Comparison of ENCODE assay signal across 9 mouse cellular contexts in genomic region chr11:115946221-115946828, GRCm38 (mm10). TPM values are rescaled to one million over a fixed set of nuclear protein-coding genes. Genes with fewer than 3 reads are reported as not detected.
DNase-seq lines count a peak whose midpoint lies in the region; ATAC-seq and TF ChIP-seq lines count a peak whose summit lies in the region.
"Had no signal": no experiment of that assay in that cellular context is flagged by ENCODE, and none has a peak within 500 bp of the region (broad histone marks: within the 10 kb centered on the region; RNA-seq: fewer than 3 reads in every experiment).

No protein-coding gene starts in this region.

- no peak overlapping the region for H3K9ac ChIP-seq in embryonic facial prominence, embryonic 13.5 days
- H3K9ac ChIP-seq in intestine, embryonic 15.5 days = no peak overlapping the region
- H3K9ac ChIP-seq in intestine, postnatal 0 days (ENCODE audit: low read depth, low read length) = no peak overlapping the region
- H3K9ac ChIP-seq in kidney, postnatal 0 days (ENCODE audit: low read depth, low read length) = no peak overlapping the region
- H3K9ac ChIP-seq in liver, embryonic 11.5 days (ENCODE audit: low read depth, low read length) = no peak overlapping the region
- H3K9ac ChIP-seq: limb, embryonic 13.5 days had no signal

- TF ChIP-seq CTCF in intestine, postnatal 0 days (IDR thresholded peaks at IDR 0.05; ENCODE audit: low read depth) = no peak
- no peak for TF ChIP-seq CTCF in kidney, postnatal 0 days (IDR thresholded peaks at IDR 0.05; ENCODE audit: low read depth)

- H3K9me3 ChIP-seq in embryonic facial prominence, embryonic 13.5 days = no peaks in the 10 kb centered on the region
- no peaks in the 10 kb centered on the region for H3K9me3 ChIP-seq in embryonic facial prominence, embryonic 10.5 days
- H3K9me3 ChIP-seq in intestine, embryonic 15.5 days = no peaks in the 10 kb centered on the region
- H3K9me3 ChIP-seq in intestine, postnatal 0 days (ENCODE audit: control insufficient read depth) = no peaks in the 10 kb centered on the region
- H3K9me3 ChIP-seq in kidney, postnatal 0 days (replicated peaks; ENCODE audit: low read length) = no peaks in the 10 kb centered on the region
- no peaks in the 10 kb centered on the region for H3K9me3 ChIP-seq in liver, embryonic 11.5 days (ENCODE audit: control insufficient read depth, low read length)
- H3K9me3 ChIP-seq: limb, embryonic 13.5 days had no signal

- WGBS in embryonic facial prominence, embryonic 13.5 days = 80% methylated on average over 9 of the region's 9 CpGs
- WGBS in embryonic facial prominence, embryonic 10.5 days = 91% methylated on average over 9 of the region's 9 CpGs
- 80% methylated on average over 9 of the region's 9 CpGs for WGBS in intestine, embryonic 15.5 days
- WGBS in intestine, postnatal 0 days = 88% methylated on average over 9 of the region's 9 CpGs
- WGBS in kidney, postnatal 0 days = 80% methylated on average over 9 of the region's 9 CpGs
- 86% methylated on average over 9 of the region's 9 CpGs for WGBS in liver, embryonic 11.5 days

- no peak overlapping the region for H3K4me3 ChIP-seq in embryonic facial prominence, embryonic 13.5 days
- H3K4me3 ChIP-seq in embryonic facial prominence, embryonic 10.5 days = no peak overlapping the region
- no peak overlapping the region for H3K4me3 ChIP-seq in intestine, embryonic 15.5 days (replicated peaks)
- no peak overlapping the region for H3K4me3 ChIP-seq in intestine, postnatal 0 days (ENCODE audit: low read depth, low read length)
- no peak overlapping the region for H3K4me3 ChIP-seq in kidney, postnatal 0 days (replicated peaks; ENCODE audit: low read depth, low read length)
- H3K4me3 ChIP-seq in liver, embryonic 11.5 days (ENCODE audit: low read depth, low read length) = no peak overlapping the region
- H3K4me3 ChIP-seq: limb, embryonic 13.5 days had no signal

- no peaks in the 10 kb centered on the region for H3K4me1 ChIP-seq in embryonic facial prominence, embryonic 13.5 days
- no peaks in the 10 kb centered on the region for H3K4me1 ChIP-seq in embryonic facial prominence, embryonic 10.5 days
- H3K4me1 ChIP-seq in intestine, embryonic 15.5 days (replicated peaks) = no peaks in the 10 kb centered on the region
- no peaks in the 10 kb centered on the region for H3K4me1 ChIP-seq in intestine, postnatal 0 days (replicated peaks; ENCODE audit: control insufficient read depth, insufficient read depth, low read length)
- no peaks in the 10 kb centered on the region for H3K4me1 ChIP-seq in kidney, postnatal 0 days (replicated peaks; ENCODE audit: insufficient read depth, low read length)
- no peaks in the 10 kb centered on the region for H3K4me1 ChIP-seq in liver, embryonic 11.5 days (replicated peaks; ENCODE audit: control insufficient read depth, insufficient read depth, low read length)

- H3K27ac ChIP-seq in embryonic facial prominence, embryonic 13.5 days = peak overlapping the region; percentile 74
- H3K27ac ChIP-seq in embryonic facial prominence, embryonic 10.5 days (replicated peaks) = no peak overlapping the region
- H3K27ac ChIP-seq in intestine, embryonic 15.5 days = 0 out of 2 replicates have a peak overlapping the region, but pooled peaks have one; percentile 3
- no peak overlapping the region for H3K27ac ChIP-seq in intestine, postnatal 0 days (ENCODE audit: low read depth, low read length)
- 0 out of 2 replicates have a peak overlapping the region, but pooled peaks have one; percentile 19 for H3K27ac ChIP-seq in kidney, postnatal 0 days
- no peak overlapping the region for H3K27ac ChIP-seq in liver, embryonic 11.5 days (ENCODE audit: low read depth, low read length)

- H3K36me3 ChIP-seq in embryonic facial prominence, embryonic 13.5 days = peaks cover 85% of the 10 kb centered on the region
- H3K36me3 ChIP-seq in embryonic facial prominence, embryonic 10.5 days (replicated peaks) = peaks cover 100% of the 10 kb centered on the region
- peaks cover 22% of the 10 kb centered on the region for H3K36me3 ChIP-seq in intestine, embryonic 15.5 days
- H3K36me3 ChIP-seq in intestine, postnatal 0 days (ENCODE audit: control insufficient read depth, insufficient read depth) = peaks cover 62% of the 10 kb centered on the region
- H3K36me3 ChIP-seq in kidney, postnatal 0 days (ENCODE audit: insufficient read depth, low read length) = peaks cover 42% of the 10 kb centered on the region
- peaks cover 22% of the 10 kb centered on the region for H3K36me3 ChIP-seq in liver, embryonic 11.5 days (ENCODE audit: control insufficient read depth, insufficient read depth, low read length)

- no peak for ATAC-seq in embryonic facial prominence, embryonic 13.5 days (ENCODE audit: insufficient number of reproducible peaks, insufficient read depth, low FRiP score, low TSS enrichment, low read depth)
- no peak for ATAC-seq in intestine, embryonic 15.5 days
- ATAC-seq in intestine, postnatal 0 days = no peak
- ATAC-seq in kidney, postnatal 0 days (replicated peaks; ENCODE audit: low FRiP score, low read depth) = no peak
- no peak for ATAC-seq in liver, embryonic 11.5 days (replicated peaks; ENCODE audit: low FRiP score)

- no peaks in the 10 kb centered on the region for H3K27me3 ChIP-seq in embryonic facial prominence, embryonic 13.5 days
- no peaks in the 10 kb centered on the region for H3K27me3 ChIP-seq in embryonic facial prominence, embryonic 10.5 days (replicated peaks; ENCODE audit: low read depth, poor library complexity, severe bottlenecking)
- H3K27me3 ChIP-seq in intestine, embryonic 15.5 days (replicated peaks) = no peaks in the 10 kb centered on the region
- no peaks in the 10 kb centered on the region for H3K27me3 ChIP-seq in intestine, postnatal 0 days (replicated peaks; ENCODE audit: control insufficient read depth, insufficient read depth, low read length)
- no peaks in the 10 kb centered on the region for H3K27me3 ChIP-seq in kidney, postnatal 0 days (ENCODE audit: insufficient read depth, low read length)
- no peaks in the 10 kb centered on the region for H3K27me3 ChIP-seq in liver, embryonic 11.5 days (replicated peaks; ENCODE audit: control insufficient read depth, insufficient read depth, low read length)
- H3K27me3 ChIP-seq: limb, embryonic 13.5 days had no signal

- DNase-seq in embryonic facial prominence, embryonic 10.5 days (ENCODE audit: low spot score) = no peak
- DNase-seq in R1 (ENCODE audit: low read depth, low spot score) = peak; percentile 75
- DNase-seq in kidney, postnatal 0 days (ENCODE audit: low spot score) = no peak
- no peak for DNase-seq in MN1 (ENCODE audit: low spot score)
- no peak for DNase-seq in liver, embryonic 11.5 days (ENCODE audit: low spot score)

- H3K4me2 ChIP-seq in embryonic facial prominence, embryonic 13.5 days = no peak overlapping the region
- no peak overlapping the region for H3K4me2 ChIP-seq in intestine, embryonic 15.5 days (replicated peaks)
- no peak overlapping the region for H3K4me2 ChIP-seq in intestine, postnatal 0 days (replicated peaks; ENCODE audit: low read depth)
- H3K4me2 ChIP-seq in kidney, postnatal 0 days (ENCODE audit: low read length) = no peak overlapping the region
- no peak overlapping the region for H3K4me2 ChIP-seq in liver, embryonic 11.5 days
- H3K4me2 ChIP-seq: limb, embryonic 13.5 days had no signal

RNA-seq across cellular contexts. Expression of gene Recql5, which starts 13.0 kb away (rescaled TPM):
- 22.9 and 24.9 TPM in 2 replicates for polyA plus RNA-seq in embryonic facial prominence, embryonic 13.5 days (2015; fragmentation: Nextera tagmentation; extraction: Ambion mirVana)
- polyA plus RNA-seq in embryonic facial prominence, embryonic 10.5 days (2016; fragmentation: Nextera tagmentation; extraction: Ambion mirVana) = 27.9 and 30.7 TPM in 2 replicates
- polyA plus RNA-seq in intestine, embryonic 15.5 days (2015; fragmentation: Nextera tagmentation; extraction: Ambion mirVana) = 16.2 and 21.0 TPM in 2 replicates
- 6.8 and 8.2 TPM in 2 replicates for polyA plus RNA-seq in intestine, postnatal 0 days (2015; fragmentation: Nextera tagmentation; extraction: Ambion mirVana)
- polyA plus RNA-seq in kidney, postnatal 0 days (2015; fragmentation: Nextera tagmentation; extraction: Ambion mirVana) = 11.1 and 11.7 TPM in 2 replicates
- polyA plus RNA-seq in liver, embryonic 11.5 days (2014; fragmentation: Nextera tagmentation; extraction: Ambion mirVana) = 19.8 and 22.9 TPM in 2 replicates

RNA-seq across cellular contexts. Expression of gene Sap30bp, which starts 13.2 kb away (rescaled TPM):
- polyA plus RNA-seq in embryonic facial prominence, embryonic 13.5 days (2015; fragmentation: Nextera tagmentation; extraction: Ambion mirVana) = 47.0 and 53.9 TPM in 2 replicates
- polyA plus RNA-seq in embryonic facial prominence, embryonic 10.5 days (2016; fragmentation: Nextera tagmentation; extraction: Ambion mirVana) = 48.4 and 50.8 TPM in 2 replicates
- polyA plus RNA-seq in intestine, embryonic 15.5 days (2015; fragmentation: Nextera tagmentation; extraction: Ambion mirVana) = 31.6 and 38.2 TPM in 2 replicates
- 27.5 and 28.8 TPM in 2 replicates for polyA plus RNA-seq in intestine, postnatal 0 days (2015; fragmentation: Nextera tagmentation; extraction: Ambion mirVana)
- 37.2 and 40.1 TPM in 2 replicates for polyA plus RNA-seq in kidney, postnatal 0 days (2015; fragmentation: Nextera tagmentation; extraction: Ambion mirVana)
- 36.5 and 39.9 TPM in 2 replicates for polyA plus RNA-seq in liver, embryonic 11.5 days (2014; fragmentation: Nextera tagmentation; extraction: Ambion mirVana)

RNA-seq across cellular contexts. Expression of gene Itgb4, which starts 28.2 kb away (rescaled TPM):
- polyA plus RNA-seq in embryonic facial prominence, embryonic 13.5 days (2015; fragmentation: Nextera tagmentation; extraction: Ambion mirVana) = 11.2 and 11.6 TPM in 2 replicates
- 1.1 and 1.5 TPM in 2 replicates for polyA plus RNA-seq in embryonic facial prominence, embryonic 10.5 days (2016; fragmentation: Nextera tagmentation; extraction: Ambion mirVana)
- 7.9 and 10.0 TPM in 2 replicates for polyA plus RNA-seq in intestine, embryonic 15.5 days (2015; fragmentation: Nextera tagmentation; extraction: Ambion mirVana)
- 16.6 and 17.8 TPM in 2 replicates for polyA plus RNA-seq in intestine, postnatal 0 days (2015; fragmentation: Nextera tagmentation; extraction: Ambion mirVana)
- polyA plus RNA-seq in kidney, postnatal 0 days (2015; fragmentation: Nextera tagmentation; extraction: Ambion mirVana) = 2.9 and 3.1 TPM in 2 replicates
- polyA plus RNA-seq in liver, embryonic 11.5 days (2014; fragmentation: Nextera tagmentation; extraction: Ambion mirVana) = 0.60 and 0.77 TPM in 2 replicates

RNA-seq across cellular contexts. Expression of gene Smim6, which starts 34.5 kb away (rescaled TPM):
- 1.1 and 1.2 TPM in 2 replicates for polyA plus RNA-seq in embryonic facial prominence, embryonic 13.5 days (2015; fragmentation: Nextera tagmentation; extraction: Ambion mirVana)
- 1.1 and 1.6 TPM in 2 replicates for polyA plus RNA-seq in embryonic facial prominence, embryonic 10.5 days (2016; fragmentation: Nextera tagmentation; extraction: Ambion mirVana)
- 25.4 and 31.4 TPM in 2 replicates for polyA plus RNA-seq in intestine, embryonic 15.5 days (2015; fragmentation: Nextera tagmentation; extraction: Ambion mirVana)
- polyA plus RNA-seq in intestine, postnatal 0 days (2015; fragmentation: Nextera tagmentation; extraction: Ambion mirVana) = 29.6 and 32.9 TPM in 2 replicates
- 13.7 and 16.1 TPM in 2 replicates for polyA plus RNA-seq in kidney, postnatal 0 days (2015; fragmentation: Nextera tagmentation; extraction: Ambion mirVana)
- 3.5 and 3.6 TPM in 2 replicates for polyA plus RNA-seq in liver, embryonic 11.5 days (2014; fragmentation: Nextera tagmentation; extraction: Ambion mirVana)

RNA-seq across cellular contexts. Expression of gene Smim5, which starts 46.6 kb away (rescaled TPM):
- 3.3 and 3.4 TPM in 2 replicates for polyA plus RNA-seq in embryonic facial prominence, embryonic 13.5 days (2015; fragmentation: Nextera tagmentation; extraction: Ambion mirVana)
- polyA plus RNA-seq in embryonic facial prominence, embryonic 10.5 days (2016; fragmentation: Nextera tagmentation; extraction: Ambion mirVana) = 1.5 and 1.8 TPM in 2 replicates
- polyA plus RNA-seq in intestine, embryonic 15.5 days (2015; fragmentation: Nextera tagmentation; extraction: Ambion mirVana) = 1.6 and 3.0 TPM in 2 replicates
- polyA plus RNA-seq in intestine, postnatal 0 days (2015; fragmentation: Nextera tagmentation; extraction: Ambion mirVana) = 1.9 and 3.4 TPM in 2 replicates
- polyA plus RNA-seq in kidney, postnatal 0 days (2015; fragmentation: Nextera tagmentation; extraction: Ambion mirVana) = 11.1 and 12.1 TPM in 2 replicates
- 39.5 and 45.9 TPM in 2 replicates for polyA plus RNA-seq in liver, embryonic 11.5 days (2014; fragmentation: Nextera tagmentation; extraction: Ambion mirVana)

Comparison
In these comparisons a context has a peak if more than half of its experiments do, and no peak if none do; other contexts are left out.
1. H3K27ac ChIP-seq: peak in embryonic facial prominence, embryonic 13.5 days (single experiment), intestine, embryonic 15.5 days (single experiment) and kidney, postnatal 0 days (single experiment); none in embryonic facial prominence, embryonic 10.5 days (single experiment), intestine, postnatal 0 days (single experiment) and liver, embryonic 11.5 days (single experiment).